Mouse (Mus musculus) layer of hippocampus, adult 8-10 months (tissue): ENCODE data around the gene Ifi35. TPM values are rescaled to one million over a fixed set of nuclear protein-coding genes. Genes with fewer than 3 reads are reported as not detected.

ENCODE experiments used
- microRNA-seq, 2 experiments: library from miRNA; unstranded; fragments of <30 nt; microRNA quantifications; one replicate each; pipeline ENCODE4 v1.2.0; 2022
- total RNA-seq, 4 experiments: library from RNA; stranded (reverse); gene quantifications; 2 replicates each; pipeline ENCODE4 v1.2.4; 2022

Ifi35 gene
- total RNA-seq, 4 experiments from 2014 or later: 2.2 to 7.6 (median 3.5) TPM

Small RNA genes within 50 kb of the gene (microRNA-seq; reads per million reads assigned to microRNA genes)
- gene Mir6929: 0.64 to 0.76 reads per million in 2 experiments

Other genes starting within 250 kb of the Ifi35 start
- 10 to 100 TPM; 63.5 to 88.1 (median 77.5) TPM for gene Ezh1, start 221.9 kb upstream of the Ifi35 start, total RNA-seq
- 10 to 100 TPM; 54.2 to 66.0 (median 64.6) TPM for gene Ramp2, start 202.4 kb upstream of the Ifi35 start, total RNA-seq
- 10 to 100 TPM; 59.1 to 76.6 (median 65.5) TPM for gene Vps25, start 194.7 kb upstream of the Ifi35 start, total RNA-seq
- 10 to 100 TPM in 3 of 4 experiments, 1 to 10 TPM in 1; 9.0 to 11.6 (median 10.9) TPM for gene Wnk4, start 187.8 kb upstream of the Ifi35 start, total RNA-seq
- gene Cntd1, start 169.4 kb upstream of the Ifi35 start, total RNA-seq: 1 to 10 TPM in 1 of 4 experiments, under 1 TPM in 3; 0.16 to 1.4 (median 0.52) TPM
- gene Coa3, start 169.3 kb upstream of the Ifi35 start, total RNA-seq: 10 to 100 TPM; 90.3 to 98.9 (median 91.4) TPM
- 100 to 1,000 TPM; 167 to 224 (median 191) TPM for gene Becn1, start 146.1 kb upstream of the Ifi35 start, total RNA-seq
- 100 to 1,000 TPM; 110 to 129 (median 117) TPM for gene Psme3, start 132.2 kb upstream of the Ifi35 start, total RNA-seq
- gene Aoc2, start 123.3 kb upstream of the Ifi35 start, total RNA-seq: 1 to 10 TPM; 5.1 to 9.9 (median 7.4) TPM
- 1 to 10 TPM in 1 of 4 experiments, under 1 TPM in 3; 0.57 to 1.1 (median 0.78) TPM for gene Aoc3, start 117.8 kb upstream of the Ifi35 start, total RNA-seq
- not detected for gene G6pc, start 80.8 kb upstream of the Ifi35 start, total RNA-seq
- 10 to 100 TPM; 47.6 to 54.3 (median 48.9) TPM for gene Aarsd1, start 30.8 kb upstream of the Ifi35 start, total RNA-seq
- gene Gm27029, start 23.6 kb upstream of the Ifi35 start, total RNA-seq: 1 to 10 TPM; 6.0 to 9.6 (median 6.5) TPM
- 10 to 100 TPM; 27.8 to 35.4 (median 31.9) TPM for gene Rundc1, start 23.3 kb upstream of the Ifi35 start, total RNA-seq
- 1 to 10 TPM in 3 of 4 experiments, under 1 TPM in 1; 0.74 to 1.5 (median 1.3) TPM for gene Ptges3l, start 23.1 kb upstream of the Ifi35 start, total RNA-seq
- gene Rpl27, start 6.1 kb upstream of the Ifi35 start, total RNA-seq: 10 to 100 TPM; 23.9 to 46.8 (median 33.8) TPM
- 100 to 1,000 TPM; 109 to 121 (median 110) TPM for gene Rnd2, start 16.6 kb downstream of the Ifi35 start, total RNA-seq
- 10 to 100 TPM; 27.9 to 42.8 (median 34.9) TPM for gene Vat1, start 17.8 kb downstream of the Ifi35 start, total RNA-seq
- gene Brca1, start 103.5 kb downstream of the Ifi35 start, total RNA-seq: 1 to 10 TPM in 3 of 4 experiments, under 1 TPM in 1; 0.83 to 2.0 (median 1.4) TPM
- 100 to 1,000 TPM; 125 to 154 (median 137) TPM for gene Nbr1, start 103.7 kb downstream of the Ifi35 start, total RNA-seq
- 1 to 10 TPM; 1.6 to 4.4 (median 3.3) TPM for gene Tmem106a, start 133.8 kb downstream of the Ifi35 start, total RNA-seq
- not detected for gene Gm11634, start 150.8 kb downstream of the Ifi35 start, total RNA-seq
- gene Rdm1, start 178.8 kb downstream of the Ifi35 start, total RNA-seq: 10 to 100 TPM in 3 of 4 experiments, 1 to 10 TPM in 1; 9.3 to 16.1 (median 11.0) TPM
- gene Arl4d, start 217.1 kb downstream of the Ifi35 start, total RNA-seq: 10 to 100 TPM; 11.8 to 21.0 (median 17.4) TPM